Mouse (Mus musculus) olfactory bulb, adult 2 months (tissue): Measurements from ENCODE around the gene Pdcd10.

Source experiments
- CTCF ChIP-seq: fragments of 200-500 bp; IDR thresholded peaks from 2 replicates; pipeline ENCODE4 v1.5.1; 2012; ENCODE audit warnings: low read depth, mild to moderate bottlenecking, low read length, moderate library complexity; ENCODE audit not compliant: insufficient read depth
- POLR2A ChIP-seq: fragments of 200-500 bp; IDR thresholded peaks from 2 replicates; pipeline ENCODE4 v1.6.1; 2012; ENCODE audit warnings: mild to moderate bottlenecking, low read depth, low read length, moderate library complexity; ENCODE audit not compliant: insufficient read depth

- TF ChIP-seq CTCF, result no peak
- no peak for TF ChIP-seq POLR2A
Measured at GRCm38 (mm10) chr3:75584898-75585297, 28.2 kb upstream of the Pdcd10 start.
